Mouse (Mus musculus): ENCODE measurements around the gene Psmb9.

- TF ChIP-seq POLR2A (IDR thresholded peaks at IDR 0.05; ENCODE audit: control insufficient read depth, extremely low read depth, insufficient read depth, low read length, poor library complexity), result no peak
- peak; percentile 43; the same call in 1 of the 2 replicates for TF ChIP-seq CTCF (IDR thresholded peaks at IDR 0.05; ENCODE audit: borderline replicate concordance, control insufficient read depth, extremely low read depth, insufficient read depth, low read length, poor library complexity)
These were observed 23.2 kb downstream of the Psmb9 start for GRCm38 (mm10) chr17:34164202-34164895.
